Mouse (Mus musculus) forebrain, postnatal 0 days (tissue): ENCODE results near the gene Tmem235. TPM values are rescaled to one million over a fixed set of nuclear protein-coding genes. Genes with fewer than 3 reads are reported as not detected.
A peak's percentile ranks its signal among the peaks of the same experiment; 100 is the strongest.

ENCODE experiments used
- ATAC-seq: fragments of 200-750 bp; cut with Nextera tagmentation; 2 replicates; pipeline ENCODE4 v1.8.0; 2017; ENCODE audit warnings: mild to moderate bottlenecking, moderate library complexity
- DNase-seq: peaks from one replicate; pipeline ENCODE4 v3.0.0-alpha.2; 2015
- H3K27ac ChIP-seq: fragments of 300-500 bp; sonication (generic); 2 replicates; pipeline ENCODE4 v1.5.1; 2014; ENCODE audit warnings: low read depth, mild to moderate bottlenecking, antibody characterized with exemption, low read length, moderate library complexity, mixed read lengths
- H3K27me3 ChIP-seq: fragments of 300-500 bp; sonication (generic); 2 replicates; pipeline ENCODE4 v1.6.1; 2014; ENCODE audit warnings: mild to moderate bottlenecking, low read length, mixed read lengths; ENCODE audit not compliant: insufficient read depth
- H3K36me3 ChIP-seq: fragments of 300-500 bp; sonication (generic); 2 replicates; pipeline ENCODE4 v1.6.1; 2014; ENCODE audit warnings: mild to moderate bottlenecking, moderate library complexity; ENCODE audit not compliant: insufficient read depth
- H3K4me1 ChIP-seq: fragments of 300-500 bp; sonication (generic); 2 replicates; pipeline ENCODE4 v1.6.1; 2014; ENCODE audit warnings: antibody characterized with exemption; ENCODE audit not compliant: insufficient read depth
- H3K4me2 ChIP-seq: fragments of 300-500 bp; sonication (generic); 2 replicates; pipeline ENCODE4 v1.6.1; 2014; ENCODE audit warnings: low read depth, mild to moderate bottlenecking, moderate library complexity
- H3K4me3 ChIP-seq: fragments of 300-500 bp; sonication (generic); 2 replicates; pipeline ENCODE4 v1.5.1; 2014; ENCODE audit warnings: low read depth, low read length, mixed read lengths
- H3K9ac ChIP-seq: fragments of 300-500 bp; sonication (generic); 2 replicates; pipeline ENCODE4 v1.6.1; 2014; ENCODE audit warnings: mild to moderate bottlenecking
- H3K9me3 ChIP-seq: fragments of 300-500 bp; sonication (generic); 2 replicates; pipeline ENCODE4 v1.6.1; 2016; ENCODE audit warnings: low read length
- CTCF ChIP-seq: sonication (generic); IDR thresholded peaks from 2 replicates; pipeline ENCODE4 v1.5.1; 2016; ENCODE audit warnings: antibody characterized with exemption, control low read depth, low read depth
- WGBS: fragments of 180-500 bp; shearing (Covaris S2); extraction: QIAGEN DNeasy Blood & Tissue Kit; methylation state at CpG from one replicate; pipeline ENCODE4 v1.1.7; 2014; 5-methylcytosine and 5-hydroxymethylcytosine counted together
- polyA plus RNA-seq: library from polyadenylated mRNA; unstranded; fragments of >200 nt; fragmentation: Nextera tagmentation; extraction: Ambion mirVana; gene quantifications from 2 replicates; pipeline ENCODE4 v1.2.1, GENCODE M21; 2015
- total RNA-seq: library from RNA; depleted of rRNA; stranded (reverse); fragments of >200 nt; gene quantifications from 2 replicates; pipeline ENCODE4 v1.2.3, GENCODE M21; 2014

Gene Tmem235
- total and polyA plus RNA-seq, 2 experiments from 2014 or later = not detected

- ATAC-seq (no peak), DNase-seq (no peak)
- Histone ChIP-seq H3K9ac (no peak overlapping the region), H3K27me3 (no peaks in the 10 kb centered on the region), H3K9me3 (no peaks in the 10 kb centered on the region), H3K4me3 (no peak overlapping the region), H3K4me2 (no peak overlapping the region), H3K27ac (no peak overlapping the region), H3K36me3 (no peaks in the 10 kb centered on the region), H3K4me1 (peaks cover 5% of the 10 kb centered on the region; the same call in 1 of the 2 replicates)
- WGBS = 86% methylated on average over 2 of the region's 2 CpGs
- TF ChIP-seq CTCF = no peak
Measured at GRCm38 (mm10) chr11:117843434-117843833, 17.1 kb upstream of the Tmem235 start.

GRCm38 (mm10) chr11:117844997-117845396, 15.6 kb upstream of the Tmem235 start:
- Histone ChIP-seq H3K36me3 (no peaks in the 10 kb centered on the region), H3K4me3 (no peak overlapping the region), H3K4me2 (no peak overlapping the region), H3K9ac (no peak overlapping the region), H3K9me3 (no peaks in the 10 kb centered on the region), H3K27ac (no peak overlapping the region), H3K27me3 (no peaks in the 10 kb centered on the region), H3K4me1 (peaks cover 6% of the 10 kb centered on the region; the same call in 1 of the 2 replicates)
- ATAC-seq = no peak
- no peak for TF ChIP-seq CTCF
- no peak for DNase-seq
- WGBS = 72% methylated on average over 2 of the region's 2 CpGs

GRCm38 (mm10) chr11:117845651-117846050, 14.9 kb upstream of the Tmem235 start:
- Histone ChIP-seq H3K4me2 (no peak overlapping the region), H3K4me1 (peaks cover 6% of the 10 kb centered on the region; the same call in 1 of the 2 replicates), H3K36me3 (no peaks in the 10 kb centered on the region), H3K4me3 (no peak overlapping the region), H3K9ac (no peak overlapping the region), H3K27me3 (no peaks in the 10 kb centered on the region), H3K27ac (no peak overlapping the region), H3K9me3 (no peaks in the 10 kb centered on the region)
- WGBS = 77% methylated on average over 2 of the region's 2 CpGs
- DNase-seq (no peak), ATAC-seq (no peak)
- no peak for TF ChIP-seq CTCF

- Histone ChIP-seq H3K36me3 (no peaks in the 10 kb centered on the region), H3K9ac (no peak overlapping the region), H3K9me3 (no peaks in the 10 kb centered on the region), H3K27me3 (no peaks in the 10 kb centered on the region), H3K4me2 (no peak overlapping the region), H3K4me3 (no peak overlapping the region), H3K27ac (no peak overlapping the region), H3K4me1 (peaks cover 6% of the 10 kb centered on the region; the same call in 1 of the 2 replicates)
- WGBS = 51% methylated on average over 5 of the region's 5 CpGs
- no peak for DNase-seq
- TF ChIP-seq CTCF = peak; percentile 38
- ATAC-seq = no peak
Measured at GRCm38 (mm10) chr11:117846640-117847039, 13.9 kb upstream of the Tmem235 start.

GRCm38 (mm10) chr11:117847593-117848215, 12.8 kb upstream of the Tmem235 start:
- H3K9me3 ChIP-seq = no peaks in the 10 kb centered on the region
- no peak for TF ChIP-seq CTCF
- peak overlapping the region; percentile 95 for H3K9ac ChIP-seq
- H3K4me2 ChIP-seq = peak overlapping the region; percentile 87; the same call in 1 of the 2 replicates
- DNase-seq (no peak), ATAC-seq (no peak)
- peak overlapping the region; percentile 62 for H3K4me3 ChIP-seq
- WGBS = 80% methylated on average over 7 of the region's 7 CpGs
- peaks cover 6% of the 10 kb centered on the region; the same call in 1 of the 2 replicates for H3K4me1 ChIP-seq
- peak overlapping the region; percentile 99 for H3K27ac ChIP-seq
- no peaks in the 10 kb centered on the region for H3K36me3 ChIP-seq
- H3K27me3 ChIP-seq = no peaks in the 10 kb centered on the region

GRCm38 (mm10) chr11:117848271-117848984, 12.1 kb upstream of the Tmem235 start:
- H3K4me1 ChIP-seq = peaks cover 6% of the 10 kb centered on the region; the same call in 1 of the 2 replicates
- H3K9ac ChIP-seq = peak overlapping the region; percentile 95
- H3K4me2 ChIP-seq = peak overlapping the region; percentile 87
- no peaks in the 10 kb centered on the region for H3K36me3 ChIP-seq
- H3K9me3 ChIP-seq = no peaks in the 10 kb centered on the region
- H3K27me3 ChIP-seq = no peaks in the 10 kb centered on the region
- no peak for TF ChIP-seq CTCF
- peak; percentile 91 for ATAC-seq
- H3K4me3 ChIP-seq = peak overlapping the region; percentile 62
- H3K27ac ChIP-seq = peak overlapping the region; percentile 99
- WGBS = 7% methylated on average over 19 of the region's 19 CpGs
- DNase-seq = no peak
